Comparison of ENCODE assay signal across 8 mouse cellular contexts in genomic region chr9:57537044-57537727, GRCm38 (mm10). TPM values are rescaled to one million over a fixed set of nuclear protein-coding genes. Genes with fewer than 3 reads are reported as not detected.
A peak's percentile ranks its signal among the peaks of the same experiment; 100 is the strongest.
DNase-seq lines count a peak whose midpoint lies in the region; ATAC-seq and TF ChIP-seq lines count a peak whose summit lies in the region.

Fam219b (plus strand) TSS chr9:57537528.

- no peaks in the 10 kb centered on the region for H3K27me3 ChIP-seq in Patski
- H3K27me3 ChIP-seq in hindbrain, embryonic 12.5 days, result no peaks in the 10 kb centered on the region

- POLR2A ChIA-PET in Patski (lab: Charles Lee), result interaction anchor here (1.3 kb wide), 1 partner anchor 13 kb away, joined by 4 read pairs; no protein-coding TSS in a partner anchor

- WGBS in hindbrain, embryonic 12.5 days, result 2% methylated on average over 44 of the region's 45 CpGs

- in situ Hi-C loops in Patski (cut with MboI; ENCODE audit: low pct_unique_long_range_greater_than_20kb), result no loop called here

- no peaks in the 10 kb centered on the region for H3K9me3 ChIP-seq in hindbrain, embryonic 12.5 days (replicated peaks)

- peaks cover 44% of the 10 kb centered on the region for H3K36me3 ChIP-seq in hindbrain, embryonic 12.5 days

- TF ChIP-seq CTCF in Patski (IDR thresholded peaks at IDR 0.05), result no peak

- peak; percentile 77 for ATAC-seq in Patski
- ATAC-seq in hindbrain, embryonic 12.5 days (ENCODE audit: low FRiP score), result peak; percentile 88

- peak within 1 kb of the TSS; percentile 92 for H3K27ac ChIP-seq in hindbrain, embryonic 12.5 days

- peak within 1 kb of the TSS; percentile 78 for H3K4me2 ChIP-seq in hindbrain, embryonic 12.5 days (replicated peaks)

- H3K9ac ChIP-seq in hindbrain, embryonic 12.5 days, result peak within 1 kb of the TSS; percentile 88

- peaks cover 18% of the 10 kb centered on the region for H3K4me1 ChIP-seq in hindbrain, embryonic 12.5 days

- CTCF ChIA-PET in Patski (lab: Charles Lee), result interaction anchor here (2.0 kb wide), 1 partner anchor 16 kb away, joined by 6 read pairs; the partner anchor contains the start of gene Cox5a

- peak within 1 kb of the TSS; percentile 84 for H3K4me3 ChIP-seq in hindbrain, embryonic 12.5 days

- DNase-seq in Patski (ENCODE audit: low read depth, low spot score), result no peak
- peak; percentile 96 to 97 for DNase-seq in cerebellum, postnatal 10 days
- peak; percentile 87 to 90 for DNase-seq in frontal cortex, postnatal 10 days (ENCODE audit: low spot score in 2 of 2)
- peak; percentile 91 to 94 for DNase-seq in layer of hippocampus, postnatal 14 days (ENCODE audit: low spot score in 2 of 2)
- peak; percentile 96 for DNase-seq in lung, postnatal 10 days
- DNase-seq in ovary, postnatal 14 days (ENCODE audit: low spot score), result peak; percentile 89
- DNase-seq in thymus, postnatal 10 days (ENCODE audit: low spot score in 2 of 2), result peak; percentile 71 to 81

RNA-seq across cellular contexts. Expression of gene Fam219b, which starts in this region (rescaled TPM):
- 10.2 TPM for polyA plus RNA-seq in Patski (2021)
- polyA plus RNA-seq in hindbrain, embryonic 12.5 days (2016; fragmentation: Nextera tagmentation; extraction: Ambion mirVana), result 20.0 and 21.0 TPM in 2 replicates
- 10 to 100 TPM; 20.9 to 23.4 TPM for total RNA-seq in layer of hippocampus, postnatal 14 days (2021)
